Mouse (Mus musculus): ENCODE results near the gene Kif3a. TPM values are rescaled to one million over a fixed set of nuclear protein-coding genes. Genes with fewer than 3 reads are reported as not detected.

Gene Kif3a
- polyA plus RNA-seq, 1 experiment = 4.5 TPM

DNA sequence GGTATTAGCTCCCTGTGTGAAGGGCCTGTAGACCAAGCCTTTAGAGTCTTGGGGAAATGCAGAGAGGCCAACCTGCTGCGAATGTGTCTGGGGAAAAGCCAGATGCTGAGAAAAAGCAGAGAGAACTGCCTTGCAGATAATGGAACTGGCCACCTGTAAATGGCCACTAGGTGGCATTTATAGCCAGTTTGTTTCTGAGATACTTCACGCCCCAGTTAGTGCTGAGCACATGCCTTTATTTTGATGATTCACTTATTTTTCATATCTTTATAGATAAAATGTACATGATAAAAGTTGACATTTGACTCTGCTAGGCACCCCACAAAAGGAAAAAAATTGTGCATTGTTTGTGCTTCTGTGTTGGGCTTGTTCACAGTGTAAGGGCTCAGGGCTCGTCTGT is 17.7 kb downstream of the Kif3a start:
- TF ChIP-seq CTCF (IDR thresholded peaks at IDR 0.05; ENCODE audit: control insufficient read depth, insufficient read depth, low read length) (no peak), POLR2A (IDR thresholded peaks at IDR 0.05; ENCODE audit: borderline replicate concordance, control insufficient read depth, low read depth, low read length) (no peak)
- H3K4me3 ChIP-seq (replicated peaks; ENCODE audit: control insufficient read depth, low read depth, low read length) = no peak overlapping the region
- H3K4me1 ChIP-seq (ENCODE audit: control insufficient read depth, insufficient read depth, low read length) = no peaks in the 10 kb centered on the region; the same call in 1 of the 2 replicates
- H3K27ac ChIP-seq (ENCODE audit: control insufficient read depth, insufficient read depth, low read depth, low read length, poor library complexity) = no peak overlapping the region
- 54% methylated on average over 3 of the region's 3 CpGs for WGBS

DNA sequence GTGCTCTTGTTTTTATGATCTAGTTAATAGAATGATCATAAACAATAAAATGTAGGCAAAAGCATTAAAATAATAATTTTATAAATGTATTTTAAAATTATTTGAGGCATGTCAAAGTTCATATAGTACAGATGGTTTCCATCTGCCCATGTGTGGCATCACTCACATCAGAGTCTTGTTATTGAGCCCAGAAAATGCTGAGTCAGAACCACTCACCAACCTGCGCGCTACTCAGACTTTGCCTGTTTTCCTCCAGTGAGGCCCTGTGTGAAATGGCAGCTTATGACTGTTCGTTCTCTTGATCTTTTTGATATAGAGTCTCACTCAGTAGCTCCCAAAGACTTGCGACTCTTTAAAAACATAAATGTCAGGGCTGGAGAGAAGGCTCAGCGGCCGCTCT is 18.3 kb downstream of the Kif3a start:
- TF ChIP-seq CTCF (IDR thresholded peaks at IDR 0.05; ENCODE audit: control insufficient read depth, insufficient read depth, low read length) = no peak
- no peak for TF ChIP-seq POLR2A (IDR thresholded peaks at IDR 0.05; ENCODE audit: borderline replicate concordance, control insufficient read depth, low read depth, low read length)
- H3K4me1 ChIP-seq (ENCODE audit: control insufficient read depth, insufficient read depth, low read length) = no peaks in the 10 kb centered on the region; the same call in 1 of the 2 replicates
- 84% methylated on average over 6 of the region's 6 CpGs for WGBS
- no peak overlapping the region for H3K27ac ChIP-seq (ENCODE audit: control insufficient read depth, insufficient read depth, low read depth, low read length, poor library complexity)
- H3K4me3 ChIP-seq (replicated peaks; ENCODE audit: control insufficient read depth, low read depth, low read length) = no peak overlapping the region

DNA sequence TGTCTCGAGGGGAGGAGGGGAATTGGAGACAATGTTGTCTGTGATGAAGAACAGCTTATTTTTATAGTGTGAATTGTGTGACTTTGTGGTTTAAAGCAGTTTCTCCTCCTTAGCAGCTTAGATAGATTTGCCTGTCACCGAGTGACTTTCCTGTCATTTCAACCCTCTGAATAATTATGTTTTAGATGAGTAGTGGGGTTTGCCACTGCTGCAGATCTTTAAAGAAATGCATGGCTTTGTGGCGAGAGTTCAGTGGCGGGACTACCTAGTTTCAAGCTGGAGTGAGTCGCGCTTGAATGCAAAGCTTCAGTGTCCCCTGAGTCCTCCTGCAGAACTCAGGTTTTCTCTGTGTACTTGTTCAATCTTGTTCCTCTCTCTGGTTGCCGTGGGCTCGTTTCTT is 21.1 kb downstream of the Kif3a start:
- Histone ChIP-seq H3K4me3 (replicated peaks; ENCODE audit: control insufficient read depth, low read depth, low read length) (no peak overlapping the region), H3K27ac (ENCODE audit: control insufficient read depth, insufficient read depth, low read depth, low read length, poor library complexity) (no peak overlapping the region), H3K4me1 (ENCODE audit: control insufficient read depth, insufficient read depth, low read length) (no peaks in the 10 kb centered on the region; the same call in 1 of the 2 replicates)
- 67% methylated on average over 8 of the region's 8 CpGs for WGBS
- TF ChIP-seq POLR2A (IDR thresholded peaks at IDR 0.05; ENCODE audit: borderline replicate concordance, control insufficient read depth, low read depth, low read length) (no peak), CTCF (IDR thresholded peaks at IDR 0.05; ENCODE audit: control insufficient read depth, insufficient read depth, low read length) (no peak)

DNA sequence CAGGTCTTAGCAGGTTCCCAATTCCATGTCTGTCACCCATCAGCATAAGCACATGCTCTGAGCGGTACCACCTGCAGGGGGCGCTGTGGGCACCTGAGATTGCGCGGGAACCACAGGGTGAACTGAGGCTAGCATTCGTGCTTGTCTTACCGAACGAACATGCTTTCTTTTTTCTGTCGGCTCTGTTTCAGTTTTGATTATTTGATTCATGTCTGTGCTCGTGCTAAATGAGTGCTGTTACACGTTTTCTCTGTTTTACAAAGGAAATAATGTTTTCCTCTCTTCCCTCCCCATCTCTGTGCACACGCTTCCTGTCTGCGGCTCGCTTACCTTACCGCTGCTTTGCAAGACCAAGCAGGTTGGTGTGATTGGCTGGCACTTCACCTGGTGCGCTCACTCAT is 23.2 kb downstream of the Kif3a start:
- Histone ChIP-seq H3K27ac (ENCODE audit: control insufficient read depth, insufficient read depth, low read depth, low read length, poor library complexity) (no peak overlapping the region), H3K4me3 (replicated peaks; ENCODE audit: control insufficient read depth, low read depth, low read length) (peak overlapping the region; percentile 44), H3K4me1 (ENCODE audit: control insufficient read depth, insufficient read depth, low read length) (no peaks in the 10 kb centered on the region)
- TF ChIP-seq CTCF (IDR thresholded peaks at IDR 0.05; ENCODE audit: control insufficient read depth, insufficient read depth, low read length) (peak; percentile 93), POLR2A (IDR thresholded peaks at IDR 0.05; ENCODE audit: borderline replicate concordance, control insufficient read depth, low read depth, low read length) (no peak)
- WGBS = 1% methylated on average over 15 of the region's 15 CpGs

DNA sequence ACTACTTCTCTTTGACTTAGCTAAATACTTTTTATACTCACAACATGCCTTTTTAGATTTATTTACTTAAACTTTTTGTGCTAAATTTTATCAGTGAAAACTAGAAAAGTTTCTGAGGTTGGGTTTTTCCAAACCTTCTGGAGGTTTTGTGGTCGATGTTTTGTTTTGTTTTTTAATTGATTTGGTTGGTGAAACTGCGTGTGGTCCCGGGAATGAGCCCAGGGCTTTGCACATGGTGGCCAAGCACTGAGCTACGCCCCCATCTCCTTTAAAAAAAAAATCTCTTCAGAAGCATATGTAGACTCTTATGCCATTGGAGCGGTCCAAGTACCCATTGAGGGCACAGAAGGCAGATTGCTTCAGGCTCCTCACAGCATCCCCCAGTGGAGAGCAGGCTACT is 23.9 kb downstream of the Kif3a start:
- 79% methylated on average over 5 of the region's 5 CpGs for WGBS
- Histone ChIP-seq H3K4me1 (ENCODE audit: control insufficient read depth, insufficient read depth, low read length) (no peaks in the 10 kb centered on the region), H3K4me3 (replicated peaks; ENCODE audit: control insufficient read depth, low read depth, low read length) (no peak overlapping the region), H3K27ac (ENCODE audit: control insufficient read depth, insufficient read depth, low read depth, low read length, poor library complexity) (no peak overlapping the region)
- TF ChIP-seq CTCF (IDR thresholded peaks at IDR 0.05; ENCODE audit: control insufficient read depth, insufficient read depth, low read length) (no peak), POLR2A (IDR thresholded peaks at IDR 0.05; ENCODE audit: borderline replicate concordance, control insufficient read depth, low read depth, low read length) (no peak)

DNA sequence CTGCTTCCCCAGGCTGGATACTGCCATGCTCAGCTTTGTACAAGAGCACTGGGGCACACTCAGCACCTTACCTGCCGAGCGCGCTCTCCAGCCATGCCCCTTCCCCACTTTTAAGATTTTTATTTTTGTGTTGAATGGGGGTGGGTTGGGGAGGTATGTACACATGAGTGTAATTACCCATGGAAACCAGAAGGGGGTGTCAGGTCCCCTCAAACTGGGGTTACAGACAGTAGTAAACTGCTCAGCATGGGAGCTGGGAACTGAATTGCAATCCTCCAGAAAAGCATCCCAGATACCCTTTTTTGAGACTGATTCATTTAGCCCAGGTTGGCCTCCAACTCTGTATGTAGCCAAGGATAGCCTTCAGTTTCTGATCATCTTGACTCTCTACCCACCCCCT is 37.8 kb downstream of the Kif3a start:
- WGBS = 87% methylated on average over 3 of the region's 3 CpGs

DNA sequence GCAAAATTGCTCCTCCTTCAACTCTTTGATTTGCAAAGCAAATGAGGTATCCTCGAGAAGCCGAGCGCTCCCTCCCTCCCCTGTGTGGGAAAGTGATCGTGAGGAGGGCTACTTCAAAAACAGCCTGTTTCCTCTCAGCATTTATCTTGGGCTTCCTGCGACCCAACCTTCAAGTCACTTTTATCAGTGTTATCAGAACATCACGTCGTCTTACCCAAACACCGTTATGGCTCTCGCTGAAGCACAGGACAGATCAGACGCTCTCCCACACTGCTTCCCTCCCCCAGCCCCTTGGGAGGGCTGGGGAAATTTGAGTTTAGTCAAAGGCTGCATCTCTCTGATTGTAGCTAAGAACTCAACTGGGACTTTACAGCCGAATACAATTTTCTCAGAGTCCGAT is 38.4 kb downstream of the Kif3a start:
- Histone ChIP-seq H3K27ac (ENCODE audit: control insufficient read depth, insufficient read depth, low read depth, low read length, poor library complexity) (no peak overlapping the region; the same call in 1 of the 2 replicates), H3K4me1 (ENCODE audit: control insufficient read depth, insufficient read depth, low read length) (peaks cover 1% of the 10 kb centered on the region; the same call in 1 of the 2 replicates), H3K4me3 (replicated peaks; ENCODE audit: control insufficient read depth, low read depth, low read length) (no peak overlapping the region)
- no peak for TF ChIP-seq POLR2A (IDR thresholded peaks at IDR 0.05; ENCODE audit: borderline replicate concordance, control insufficient read depth, low read depth, low read length)
- TF ChIP-seq CTCF (IDR thresholded peaks at IDR 0.05; ENCODE audit: control insufficient read depth, insufficient read depth, low read length) = no peak
- 5% methylated on average over 12 of the region's 12 CpGs for WGBS

More for the DNA sequence above, 37.8 kb downstream of the Kif3a start:
- H3K4me1 ChIP-seq (ENCODE audit: control insufficient read depth, insufficient read depth, low read length) = peaks cover 1% of the 10 kb centered on the region; the same call in 1 of the 2 replicates
- H3K27ac ChIP-seq (ENCODE audit: control insufficient read depth, insufficient read depth, low read depth, low read length, poor library complexity) = no peak overlapping the region
- H3K4me3 ChIP-seq (replicated peaks; ENCODE audit: control insufficient read depth, low read depth, low read length) = no peak overlapping the region
- TF ChIP-seq CTCF (IDR thresholded peaks at IDR 0.05; ENCODE audit: control insufficient read depth, insufficient read depth, low read length) (no peak), POLR2A (IDR thresholded peaks at IDR 0.05; ENCODE audit: borderline replicate concordance, control insufficient read depth, low read depth, low read length) (no peak)

DNA sequence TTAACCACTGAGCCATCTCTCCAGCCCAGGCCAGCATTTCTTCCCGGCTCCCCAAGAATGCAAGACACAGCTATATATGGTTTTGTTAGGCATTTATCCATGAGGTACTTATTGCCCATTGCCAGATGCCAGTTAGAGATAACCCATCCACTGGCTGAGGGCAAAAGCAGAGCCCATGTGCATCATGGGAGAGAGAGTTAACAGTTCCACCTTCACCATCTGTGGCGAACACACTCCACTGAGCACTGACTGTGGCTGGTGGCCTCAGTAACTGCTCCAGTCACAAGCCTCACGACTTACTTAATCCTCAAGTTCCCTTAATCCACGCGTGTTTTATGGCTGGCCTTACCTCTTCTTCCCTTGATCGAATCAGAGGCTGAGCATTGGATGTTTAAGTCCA is 42.1 kb downstream of the Kif3a start:
- TF ChIP-seq POLR2A (IDR thresholded peaks at IDR 0.05; ENCODE audit: borderline replicate concordance, control insufficient read depth, low read depth, low read length) (no peak), CTCF (IDR thresholded peaks at IDR 0.05; ENCODE audit: control insufficient read depth, insufficient read depth, low read length) (no peak)
- Histone ChIP-seq H3K4me1 (ENCODE audit: control insufficient read depth, insufficient read depth, low read length) (peaks cover 1% of the 10 kb centered on the region; the same call in 1 of the 2 replicates), H3K27ac (ENCODE audit: control insufficient read depth, insufficient read depth, low read depth, low read length, poor library complexity) (no peak overlapping the region), H3K4me3 (replicated peaks; ENCODE audit: control insufficient read depth, low read depth, low read length) (no peak overlapping the region)
- 15% methylated on average over 6 of the region's 6 CpGs for WGBS

DNA sequence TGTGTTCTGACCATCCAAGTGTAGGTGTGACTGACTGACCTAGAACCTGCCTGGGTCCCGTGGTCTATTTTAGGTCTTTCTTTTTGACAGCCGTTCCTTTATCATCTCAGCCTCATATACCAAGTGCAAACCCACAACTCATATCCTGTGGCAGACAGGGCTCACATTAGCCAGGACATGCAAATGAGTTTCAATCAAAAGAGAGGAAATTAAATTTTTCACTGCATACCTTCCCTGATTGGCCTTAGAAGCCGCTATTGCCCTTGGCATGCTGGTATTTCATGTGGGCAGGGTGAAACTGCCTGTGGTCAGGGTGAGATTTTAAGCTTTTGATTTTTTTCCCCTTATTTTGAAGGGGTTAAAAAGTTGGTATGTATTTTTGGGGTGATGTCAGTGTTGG is 42.5 kb downstream of the Kif3a start:
- TF ChIP-seq POLR2A (IDR thresholded peaks at IDR 0.05; ENCODE audit: borderline replicate concordance, control insufficient read depth, low read depth, low read length) (no peak), CTCF (IDR thresholded peaks at IDR 0.05; ENCODE audit: control insufficient read depth, insufficient read depth, low read length) (no peak)
- WGBS = 5% methylated on average over 3 of the region's 3 CpGs

More for the DNA sequence above, 42.5 kb downstream of the Kif3a start:
- Histone ChIP-seq H3K27ac (ENCODE audit: control insufficient read depth, insufficient read depth, low read depth, low read length, poor library complexity) (no peak overlapping the region), H3K4me3 (replicated peaks; ENCODE audit: control insufficient read depth, low read depth, low read length) (no peak overlapping the region), H3K4me1 (ENCODE audit: control insufficient read depth, insufficient read depth, low read length) (peaks cover 1% of the 10 kb centered on the region; the same call in 1 of the 2 replicates)

Data from bone marrow, adult 2 months (tissue).